Mouse (Mus musculus) bone marrow macrophage, adult 2 months (primary cell): ENCODE data around the gene Usp38.
"Not testable (repeated sequence)": the region's sequence is repeated elsewhere in the genome, so short reads cannot be mapped to it uniquely, and the experiment has no call there.

ENCODE experiments used
- CTCF ChIP-seq: IDR thresholded peaks from 2 replicates; pipeline ENCODE4 v1.5.1; 2012; ENCODE audit warnings: low read depth, mild to moderate bottlenecking, low read length, moderate library complexity
- POLR2A ChIP-seq: IDR thresholded peaks from 2 replicates; pipeline ENCODE4 v1.6.1; 2012; ENCODE audit warnings: mild to moderate bottlenecking, low read depth, low read length, borderline replicate concordance

DNA sequence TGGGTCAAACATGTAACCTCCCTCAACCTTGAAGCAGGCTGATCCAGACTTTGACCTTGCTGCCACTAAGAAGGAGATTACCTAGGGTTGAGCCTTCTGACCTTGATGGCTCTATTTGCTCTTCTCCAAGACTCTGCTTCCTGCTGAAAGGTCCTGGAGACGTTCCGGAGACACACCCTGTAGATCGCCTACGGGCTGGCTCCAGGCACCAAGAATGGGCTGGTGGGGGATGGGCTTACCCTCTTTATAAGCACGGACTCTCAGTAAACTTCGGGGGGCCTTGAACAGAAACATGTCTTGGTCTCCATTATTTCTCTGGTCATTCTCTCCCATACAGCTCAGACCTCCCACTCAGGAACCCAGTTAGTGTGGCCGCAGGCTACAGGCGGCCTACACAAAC lies 2.8 kb upstream of the Usp38 start:
- TF ChIP-seq POLR2A, CTCF: not testable (repeated sequence)
